Mouse (Mus musculus): Measurements from ENCODE around the gene Gm13277. TPM values are rescaled to one million over a fixed set of nuclear protein-coding genes. Genes with fewer than 3 reads are reported as not detected.
"Not testable (repeated sequence)": the region's sequence is repeated elsewhere in the genome, so short reads cannot be mapped to it uniquely, and the experiment has no call there.

Gene Gm13277
- polyA plus RNA-seq, 1 experiment: not detected

GRCm38 (mm10) chr4:88830523-88830922 lies 42.1 kb downstream of the Gm13277 start:
- no peaks in the 10 kb centered on the region for H3K79me2 ChIP-seq (ENCODE audit: control insufficient read depth, insufficient read depth)
- no peak overlapping the region for H3ac ChIP-seq (ENCODE audit: control insufficient read depth, insufficient read length)
- H3K4me2 ChIP-seq (ENCODE audit: low read depth): peak overlapping the region; percentile 13
- H3K4me3 ChIP-seq: no peak overlapping the region
- peaks cover 3% of the 10 kb centered on the region for H3K27me3 ChIP-seq (ENCODE audit: control insufficient read depth, insufficient read depth, insufficient read length)
- TF ChIP-seq SRF (IDR thresholded peaks at IDR 0.05; ENCODE audit: control insufficient read depth, insufficient read length, low read depth): no peak
- TF ChIP-seq MYOD1 (IDR thresholded peaks at IDR 0.05; ENCODE audit: control insufficient read depth in 1 of 3, insufficient read length in 2 of 3, low read depth in 2 of 3): no peak
- TF ChIP-seq MAX (IDR thresholded peaks at IDR 0.05; ENCODE audit: low read depth): no peak
- no peaks in the 10 kb centered on the region for H3K36me3 ChIP-seq (ENCODE audit: control insufficient read depth, insufficient read depth)

GRCm38 (mm10) chr4:88835225-88835624 lies 46.8 kb downstream of the Gm13277 start, which contains the start of gene Ifna5:
Ifna5 (plus strand) TSS chr4:88835525.
- not testable (repeated sequence) for H3ac ChIP-seq (ENCODE audit: control insufficient read depth, insufficient read length); H3K4me2 ChIP-seq (ENCODE audit: low read depth); H3K36me3 ChIP-seq (ENCODE audit: control insufficient read depth, insufficient read depth); H3K27me3 ChIP-seq (ENCODE audit: control insufficient read depth, insufficient read depth, insufficient read length); H3K79me2 ChIP-seq (ENCODE audit: control insufficient read depth, insufficient read depth); H3K4me3 ChIP-seq

Other genes with a start within 250 kb of the Gm13277 start
- gene Ifna15, start 230.4 kb upstream of the Gm13277 start, polyA plus RNA-seq (2012; fragmentation: generic; extraction: Trizol): not detected
- not detected for gene Ifna14, start 216.8 kb upstream of the Gm13277 start, polyA plus RNA-seq (2012; fragmentation: generic; extraction: Trizol)
- gene Ifna9, start 196.2 kb upstream of the Gm13277 start, polyA plus RNA-seq (2012; fragmentation: generic; extraction: Trizol): not detected
- gene Ifna12, start 185.3 kb upstream of the Gm13277 start, polyA plus RNA-seq (2012; fragmentation: generic; extraction: Trizol): not detected
- not detected for gene C87499, start 154.2 kb upstream of the Gm13277 start, polyA plus RNA-seq (2012; fragmentation: generic; extraction: Trizol)
- not detected for gene Ifna13, start 144.2 kb upstream of the Gm13277 start, polyA plus RNA-seq (2012; fragmentation: generic; extraction: Trizol)
- not detected for gene Ifna16, start 111.7 kb upstream of the Gm13277 start, polyA plus RNA-seq (2012; fragmentation: generic; extraction: Trizol)
- gene Ifna2, start 104.7 kb upstream of the Gm13277 start, polyA plus RNA-seq (2012; fragmentation: generic; extraction: Trizol): not detected
- not detected for gene Ifnab, start 97.3 kb upstream of the Gm13277 start, polyA plus RNA-seq (2012; fragmentation: generic; extraction: Trizol)
- 2.0 TPM for gene Gm26566, start 66.8 kb upstream of the Gm13277 start, polyA plus RNA-seq (2012; fragmentation: generic; extraction: Trizol)
- 12.0 TPM for gene Klhl9, start 66.2 kb upstream of the Gm13277 start, polyA plus RNA-seq (2012; fragmentation: generic; extraction: Trizol)
- not detected for gene Gm13271, start 33.8 kb upstream of the Gm13277 start, polyA plus RNA-seq (2012; fragmentation: generic; extraction: Trizol)
- not detected for gene Gm13283, start 28.5 kb upstream of the Gm13277 start, polyA plus RNA-seq (2012; fragmentation: generic; extraction: Trizol)
- 1.0 TPM for gene Gm13290, start 14.8 kb upstream of the Gm13277 start, polyA plus RNA-seq (2012; fragmentation: generic; extraction: Trizol)
- not detected for gene Gm13289, start 11.7 kb upstream of the Gm13277 start, polyA plus RNA-seq (2012; fragmentation: generic; extraction: Trizol)
- gene Gm13272, start 8.8 kb upstream of the Gm13277 start, polyA plus RNA-seq (2012; fragmentation: generic; extraction: Trizol): 0.19 TPM
- gene Ifnz, start 6.5 kb upstream of the Gm13277 start, polyA plus RNA-seq (2012; fragmentation: generic; extraction: Trizol): not detected
- 0.73 TPM for gene Gm13276, start 2.9 kb upstream of the Gm13277 start, polyA plus RNA-seq (2012; fragmentation: generic; extraction: Trizol)
- not detected for gene Gm13278, start 2.9 kb downstream of the Gm13277 start, polyA plus RNA-seq (2012; fragmentation: generic; extraction: Trizol)
- gene Gm13275, start 5.9 kb downstream of the Gm13277 start, polyA plus RNA-seq (2012; fragmentation: generic; extraction: Trizol): 0.35 TPM
- gene Gm13279, start 8.8 kb downstream of the Gm13277 start, polyA plus RNA-seq (2012; fragmentation: generic; extraction: Trizol): not detected
- gene Gm13285, start 11.0 kb downstream of the Gm13277 start, polyA plus RNA-seq (2012; fragmentation: generic; extraction: Trizol): not detected
- gene Gm13287, start 14.6 kb downstream of the Gm13277 start, polyA plus RNA-seq (2012; fragmentation: generic; extraction: Trizol): 0.35 TPM
- 0.14 TPM for gene Gm13288, start 16.9 kb downstream of the Gm13277 start, polyA plus RNA-seq (2012; fragmentation: generic; extraction: Trizol)
- not detected for gene Ifna7, start 27.6 kb downstream of the Gm13277 start, polyA plus RNA-seq (2012; fragmentation: generic; extraction: Trizol)
- not detected for gene Ifna11, start 31.3 kb downstream of the Gm13277 start, polyA plus RNA-seq (2012; fragmentation: generic; extraction: Trizol)
- gene Ifna6, start 38.8 kb downstream of the Gm13277 start, polyA plus RNA-seq (2012; fragmentation: generic; extraction: Trizol): not detected
- gene Ifna5, start 46.9 kb downstream of the Gm13277 start, polyA plus RNA-seq (2012; fragmentation: generic; extraction: Trizol): not detected
- not detected for gene Ifna4, start 53.2 kb downstream of the Gm13277 start, polyA plus RNA-seq (2012; fragmentation: generic; extraction: Trizol)
- gene Ifna1, start 61.5 kb downstream of the Gm13277 start, polyA plus RNA-seq (2012; fragmentation: generic; extraction: Trizol): not detected
- gene Ifne, start 91.6 kb downstream of the Gm13277 start, polyA plus RNA-seq (2012; fragmentation: generic; extraction: Trizol): not detected